Mouse (Mus musculus): ENCODE data around the gene Fbxl12. TPM values are rescaled to one million over a fixed set of nuclear protein-coding genes. Genes with fewer than 3 reads are reported as not detected.

Fbxl12 gene
- polyA plus RNA-seq, 1 experiment from 2014 or later, result 13.5 TPM

GRCm38 (mm10) chr9:20576591-20576990 is 68.0 kb downstream of the Fbxl12 start:
- ATAC-seq (replicated peaks; ENCODE audit: insufficient number of reproducible peaks, low FRiP score, low TSS enrichment), result no peak
- Histone ChIP-seq H3K4me2 (no peak overlapping the region), H3K9me3 (replicated peaks; ENCODE audit: control insufficient read depth, low read length) (no peaks in the 10 kb centered on the region), H3K9ac (ENCODE audit: low read depth, low read length) (no peak overlapping the region), H3K27ac (ENCODE audit: low read depth, low read length) (no peak overlapping the region), H3K36me3 (ENCODE audit: control insufficient read depth, insufficient read depth, low read length) (no peaks in the 10 kb centered on the region), H3K4me3 (ENCODE audit: low read depth, low read length) (no peak overlapping the region), H3K27me3 (ENCODE audit: control insufficient read depth, insufficient read depth, low read length) (peaks cover 8% of the 10 kb centered on the region), H3K4me1 (ENCODE audit: control insufficient read depth, insufficient read depth, low read length) (no peaks in the 10 kb centered on the region)
- 74% methylated on average over 2 of the region's 2 CpGs for WGBS (ENCODE audit: insufficient replicate concordance)

GRCm38 (mm10) chr9:20571060-20571459 is 73.5 kb downstream of the Fbxl12 start:
- Histone ChIP-seq H3K9ac (ENCODE audit: low read depth, low read length) (no peak overlapping the region), H3K4me3 (ENCODE audit: low read depth, low read length) (no peak overlapping the region), H3K9me3 (replicated peaks; ENCODE audit: control insufficient read depth, low read length) (no peaks in the 10 kb centered on the region), H3K27ac (ENCODE audit: low read depth, low read length) (no peak overlapping the region), H3K27me3 (ENCODE audit: control insufficient read depth, insufficient read depth, low read length) (no peaks in the 10 kb centered on the region; the same call in 1 of the 2 replicates), H3K4me1 (ENCODE audit: control insufficient read depth, insufficient read depth, low read length) (no peaks in the 10 kb centered on the region), H3K4me2 (no peak overlapping the region), H3K36me3 (ENCODE audit: control insufficient read depth, insufficient read depth, low read length) (no peaks in the 10 kb centered on the region)
- ATAC-seq (replicated peaks; ENCODE audit: insufficient number of reproducible peaks, low FRiP score, low TSS enrichment), result no peak

Other genes with a start within 250 kb of the Fbxl12 start
- gene Zfp26, start 184.6 kb downstream of the Fbxl12 start, polyA plus RNA-seq (2014; fragmentation: Nextera tagmentation; extraction: Ambion mirVana), result 14.1 and 16.4 TPM in 2 replicates
- gene Zfp426, start 152.0 kb downstream of the Fbxl12 start, polyA plus RNA-seq (2014; fragmentation: Nextera tagmentation; extraction: Ambion mirVana), result 16.4 and 17.1 TPM in 2 replicates
- 50.7 and 56.7 TPM in 2 replicates for gene Zfp266, start 123.3 kb downstream of the Fbxl12 start, polyA plus RNA-seq (2014; fragmentation: Nextera tagmentation; extraction: Ambion mirVana)
- gene Zfp846, start 63.5 kb downstream of the Fbxl12 start, polyA plus RNA-seq (2014; fragmentation: Nextera tagmentation; extraction: Ambion mirVana), result 9.0 and 9.8 TPM in 2 replicates
- gene Ubl5, start 1.9 kb downstream of the Fbxl12 start, polyA plus RNA-seq (2014; fragmentation: Nextera tagmentation; extraction: Ambion mirVana), result 330 and 338 TPM in 2 replicates
- gene Pin1, start 7.3 kb upstream of the Fbxl12 start, polyA plus RNA-seq (2014; fragmentation: Nextera tagmentation; extraction: Ambion mirVana), result 53.1 and 54.6 TPM in 2 replicates
- 1.4 and 2.3 TPM in 2 replicates for gene Olfm2, start 101.6 kb upstream of the Fbxl12 start, polyA plus RNA-seq (2014; fragmentation: Nextera tagmentation; extraction: Ambion mirVana)
- gene Col5a3, start 170.3 kb upstream of the Fbxl12 start, polyA plus RNA-seq (2014; fragmentation: Nextera tagmentation; extraction: Ambion mirVana), result 0.04 TPM in 1 of 2 replicates, not detected in the other
- gene Rdh8, start 173.7 kb upstream of the Fbxl12 start, polyA plus RNA-seq (2014; fragmentation: Nextera tagmentation; extraction: Ambion mirVana), result not detected in 2 replicates
- gene A230050P20Rik, start 223.9 kb upstream of the Fbxl12 start, polyA plus RNA-seq (2014; fragmentation: Nextera tagmentation; extraction: Ambion mirVana), result 2.1 TPM in 2 replicates
- gene Angptl6, start 235.0 kb upstream of the Fbxl12 start, polyA plus RNA-seq (2014; fragmentation: Nextera tagmentation; extraction: Ambion mirVana), result 2.1 and 2.9 TPM in 2 replicates
- gene Ppan, start 243.4 kb upstream of the Fbxl12 start, polyA plus RNA-seq (2014; fragmentation: Nextera tagmentation; extraction: Ambion mirVana), result 43.6 and 46.2 TPM in 2 replicates